Mouse (Mus musculus) adrenal gland, adult 8-10 months (tissue): ENCODE results near the gene Trem2. TPM values are rescaled to one million over a fixed set of nuclear protein-coding genes. Genes with fewer than 3 reads are reported as not detected.
A peak's percentile ranks its signal among the peaks of the same experiment; 100 is the strongest.
"Not testable (repeated sequence)": the region's sequence is repeated elsewhere in the genome, so short reads cannot be mapped to it uniquely, and the experiment has no call there.

Source experiments
- DNase-seq: peaks from one replicate; pipeline ENCODE4 v3.0.0; 2022
- total RNA-seq, 4 experiments: library from RNA; stranded (reverse); gene quantifications; 2 replicates each; pipeline ENCODE4 v1.2.4; 2022

Trem2 gene
- 10 to 100 TPM in 2 of 4 experiments, 1 to 10 TPM in 2; 5.5 to 22.1 (median 14.4) TPM for total RNA-seq

- DNase-seq: peak; percentile 43
These were observed at the start of gene Trem2 for GRCm38 (mm10) chr17:48346231-48346630. Gene Trem2, plus strand, starts transcription at chr17:48346401.

DNA sequence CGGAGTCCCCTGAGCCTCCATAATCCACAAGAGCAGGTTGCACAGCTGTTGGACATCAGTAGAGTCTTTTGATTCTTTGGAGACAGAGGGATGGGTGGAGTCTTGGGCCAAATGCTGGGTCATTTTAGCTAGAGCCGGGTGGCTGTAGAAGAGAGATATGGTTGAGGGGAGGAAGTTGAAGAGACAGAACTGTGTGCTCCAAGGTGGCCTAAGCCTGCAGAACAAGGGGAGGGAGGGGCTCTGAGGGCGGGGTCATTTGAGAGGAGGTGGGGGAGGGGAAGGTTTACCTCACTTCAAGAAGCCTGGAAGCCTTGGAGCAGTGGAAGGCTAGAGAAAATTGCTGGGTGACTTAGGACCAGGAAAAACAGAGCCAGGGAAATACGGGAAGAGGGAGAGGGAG lies 47.0 kb upstream of the Trem2 start, which contains the start of gene Treml2:
Treml2 (plus strand) TSS at position 296 of the 400 bp plus-strand sequence.
- no peak for DNase-seq

GRCm38 (mm10) chr17:48299756-48300155 lies 46.4 kb upstream of the Trem2 start:
- no peak for DNase-seq

DNA sequence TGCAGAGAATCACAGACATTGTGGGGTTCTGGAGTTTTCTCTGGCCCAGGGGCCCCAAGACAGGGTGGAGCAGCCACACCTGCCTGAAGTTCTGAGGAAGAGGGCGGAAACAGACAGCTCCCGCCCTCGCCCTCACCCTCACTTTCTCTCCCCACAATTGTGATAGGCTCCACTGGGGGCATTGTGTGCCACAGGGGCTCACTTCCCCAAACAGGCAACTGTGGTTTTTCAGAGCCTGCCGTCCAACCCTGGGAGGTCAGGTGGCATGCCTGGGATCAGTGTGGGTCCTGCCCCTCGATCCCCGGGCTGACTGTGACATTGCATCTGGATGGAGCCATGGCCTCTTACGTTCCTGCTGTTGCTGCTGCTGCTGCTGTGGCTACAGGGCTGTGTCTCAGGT lies 46.0 kb upstream of the Trem2 start:
- no peak for DNase-seq

DNA sequence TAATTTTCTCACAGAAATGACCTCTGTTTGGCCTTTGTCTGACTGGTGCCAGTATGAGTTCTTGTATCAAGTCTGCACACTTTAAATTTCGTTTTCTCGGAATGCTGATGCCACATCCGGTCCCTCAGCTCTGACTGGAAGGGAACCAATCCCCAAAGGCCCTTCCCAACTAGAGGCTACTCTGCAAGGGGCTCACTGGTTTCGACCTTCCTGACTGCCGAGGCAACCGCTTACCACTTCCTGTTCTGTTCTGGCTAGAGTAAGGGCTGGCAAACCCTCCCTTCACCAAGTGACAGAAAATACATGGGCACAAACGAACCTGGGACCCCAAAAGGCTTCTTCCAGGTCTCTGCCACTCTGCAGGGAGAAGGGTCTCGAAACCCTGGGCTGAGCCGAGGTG lies 45.3 kb upstream of the Trem2 start:
- DNase-seq: no peak

DNA sequence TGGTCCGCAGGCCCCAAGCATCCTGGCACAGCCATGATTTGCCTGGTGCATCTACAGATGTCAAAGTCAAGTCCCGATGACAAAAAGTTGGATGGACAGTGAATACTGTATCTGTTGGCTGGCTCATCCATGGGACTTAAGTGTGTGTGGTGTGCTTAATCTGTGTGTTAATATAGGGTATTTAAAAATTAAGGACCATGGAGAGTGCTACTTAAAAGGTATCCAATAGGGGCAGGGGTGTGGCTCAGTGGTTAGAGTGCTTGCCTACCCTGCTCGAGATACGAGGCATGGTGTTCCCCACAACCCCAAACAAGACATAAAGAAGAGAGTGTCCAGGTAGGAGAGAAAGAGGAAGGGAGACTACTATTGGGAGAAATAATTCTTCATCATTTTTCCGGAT lies 44.4 kb upstream of the Trem2 start:
- no peak for DNase-seq

- DNase-seq: no peak
These were observed 34.1 kb upstream of the Trem2 start for GRCm38 (mm10) chr17:48312124-48312523.

- not testable (repeated sequence) for DNase-seq
These were observed 30.2 kb upstream of the Trem2 start, which contains the start of gene B430306N03Rik for GRCm38 (mm10) chr17:48315905-48316579. Gene B430306N03Rik, plus strand, starts transcription at chr17:48316141.

DNA sequence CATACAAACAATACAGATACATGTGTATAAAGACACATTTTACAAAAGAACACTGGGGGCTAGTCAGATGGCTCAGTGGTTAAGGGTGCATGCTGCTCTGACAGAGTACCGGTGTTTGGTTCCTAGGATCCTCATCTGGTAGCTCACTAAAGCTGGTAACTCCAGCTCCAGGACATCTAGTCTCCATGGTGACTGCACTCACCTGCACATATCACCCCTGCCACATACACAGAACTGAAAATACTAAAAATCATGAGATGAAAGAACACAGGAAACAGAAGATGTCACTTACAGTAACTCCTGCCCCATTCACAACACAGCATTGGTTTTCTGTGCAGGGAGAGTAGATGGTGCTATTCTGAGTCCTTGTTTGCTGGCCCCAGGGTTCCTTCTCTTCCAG lies 27.5 kb upstream of the Trem2 start:
- no peak for DNase-seq

DNA sequence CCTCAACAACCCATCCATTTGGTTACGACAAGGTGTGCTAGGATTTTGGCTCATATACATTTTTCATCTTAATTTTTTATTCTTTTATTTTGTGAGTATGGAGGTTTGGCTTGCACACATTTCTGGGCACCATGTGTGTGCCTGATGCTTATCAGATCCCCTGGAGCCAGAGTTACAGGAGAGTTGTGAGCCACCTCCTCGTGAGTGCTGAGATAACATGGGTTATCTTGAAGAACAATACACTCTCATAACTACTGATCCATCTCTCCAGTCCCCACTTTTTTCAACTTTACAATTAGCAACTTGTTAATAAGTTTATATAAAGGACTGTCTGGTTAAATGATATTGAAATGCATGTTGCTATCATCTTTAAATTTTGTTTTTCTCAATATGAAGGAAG lies 24.9 kb upstream of the Trem2 start:
- no peak for DNase-seq

- no peak for DNase-seq
These were observed 23.0 kb upstream of the Trem2 start for GRCm38 (mm10) chr17:48323236-48323635.

DNA sequence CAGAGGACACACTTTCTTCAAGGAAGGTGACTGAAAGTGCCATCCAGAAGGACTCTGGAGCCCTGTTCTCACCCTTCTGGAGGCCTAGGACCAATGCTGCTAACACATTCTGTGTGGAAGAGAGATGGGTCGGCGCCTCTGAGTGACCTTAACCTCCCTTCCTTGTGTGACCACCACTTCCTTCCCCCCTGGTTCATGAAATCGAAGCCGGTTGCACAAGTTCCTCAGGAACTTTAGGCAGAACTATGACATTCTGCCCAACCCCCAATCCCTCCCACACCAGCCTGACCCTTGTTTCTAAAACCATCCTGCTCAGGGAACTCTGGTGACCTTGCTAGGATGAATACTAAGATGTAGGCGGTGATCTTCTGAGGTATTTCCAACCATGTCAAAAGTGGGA lies 21.9 kb upstream of the Trem2 start:
- no peak for DNase-seq

DNA sequence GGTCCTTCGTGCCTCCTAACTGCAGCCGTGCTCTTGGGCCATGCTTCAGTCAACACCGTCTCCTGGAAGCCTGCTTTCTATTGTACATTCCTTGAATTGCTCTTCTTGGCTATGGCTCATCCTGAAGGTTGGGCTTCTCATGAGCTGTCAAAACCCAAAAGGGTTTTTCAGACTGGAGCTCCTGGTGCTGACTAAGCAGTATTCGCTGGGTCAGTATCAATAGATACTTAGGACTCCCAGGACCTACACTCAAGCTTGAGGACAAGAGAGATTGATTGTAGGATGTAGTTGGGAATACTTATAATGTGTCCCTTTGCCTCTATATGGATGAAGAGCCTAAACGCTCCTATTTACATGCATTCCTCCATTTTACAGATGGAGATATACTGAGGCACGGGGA lies 21.1 kb upstream of the Trem2 start:
- no peak for DNase-seq

DNA sequence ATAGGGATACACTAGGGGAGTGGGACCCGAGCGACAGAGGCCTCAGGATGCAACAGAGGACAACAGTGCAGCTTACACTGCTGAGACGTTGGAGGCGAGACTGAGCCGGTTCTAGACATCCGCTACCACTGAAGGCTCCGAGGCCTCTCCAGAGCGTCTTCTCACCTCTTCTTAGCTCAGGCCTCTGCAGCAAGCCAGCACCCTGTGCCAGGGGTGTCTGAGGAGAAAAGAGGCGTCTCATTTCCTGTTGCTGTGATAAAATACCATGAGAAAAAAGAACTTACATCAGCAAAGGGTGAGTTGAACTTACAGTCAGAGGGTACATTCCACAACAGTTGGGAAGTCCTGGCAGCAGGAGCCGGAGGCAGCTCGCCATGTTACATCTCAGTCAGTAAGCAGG lies 20.6 kb upstream of the Trem2 start:
- no peak for DNase-seq

DNA sequence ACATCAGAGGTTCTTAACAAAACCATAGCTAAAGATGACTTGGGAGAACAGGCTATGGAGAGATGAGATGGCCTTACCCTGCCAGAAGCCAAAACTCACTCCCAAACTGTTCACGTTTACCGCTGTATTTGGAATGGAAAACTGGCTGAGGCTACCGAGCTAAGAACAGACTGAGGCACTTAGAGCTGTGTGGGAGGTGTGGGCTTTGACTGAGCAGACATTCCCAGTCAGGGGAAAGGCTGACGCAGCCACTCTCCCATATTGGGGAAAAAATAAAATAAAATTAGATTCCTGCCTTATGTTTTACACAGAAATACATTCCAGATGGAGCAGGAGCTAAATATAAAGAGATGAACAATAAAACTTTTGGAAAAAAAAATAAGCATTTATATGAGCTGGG lies 19.5 kb upstream of the Trem2 start:
- DNase-seq: no peak

DNA sequence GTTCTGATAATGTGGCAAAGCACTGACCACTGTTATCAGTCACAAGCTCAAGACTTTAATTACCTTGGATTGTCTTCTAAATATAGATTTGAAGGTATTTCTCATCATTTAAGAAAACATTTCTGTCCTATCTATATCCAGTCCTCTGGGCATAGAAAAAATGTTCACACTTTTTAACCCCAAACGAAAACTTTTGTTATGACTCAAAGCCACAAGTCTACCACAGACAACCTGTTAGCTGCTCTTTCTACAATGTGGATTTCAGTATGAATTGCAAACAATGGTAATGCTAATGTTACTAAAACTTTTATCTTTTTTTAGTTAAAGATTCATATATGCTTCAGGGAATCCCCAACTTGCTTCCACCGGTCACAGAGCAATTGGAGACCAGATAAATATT lies 13.7 kb upstream of the Trem2 start:
- DNase-seq: no peak

GRCm38 (mm10) chr17:48334186-48334585 lies 12.0 kb upstream of the Trem2 start:
- no peak for DNase-seq

DNA sequence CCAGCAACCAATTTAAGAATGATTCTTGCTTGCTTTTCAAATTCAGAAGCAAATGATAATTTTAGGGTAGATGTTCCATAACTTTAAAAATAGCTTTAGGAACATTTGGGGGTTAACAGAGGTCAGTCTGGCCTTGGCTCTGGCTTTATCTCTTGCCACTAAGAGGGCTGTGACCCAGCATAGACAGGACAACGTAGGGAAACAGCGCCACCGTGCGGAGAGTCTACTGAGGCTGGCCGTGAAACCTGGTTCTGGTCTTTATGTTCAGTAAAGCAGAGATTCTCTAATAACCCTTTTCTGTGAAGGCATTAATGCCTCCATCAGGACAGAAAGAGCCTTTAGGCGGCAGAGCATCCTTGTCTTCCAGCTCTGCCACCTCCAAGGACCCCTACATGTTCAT lies 9.3 kb upstream of the Trem2 start:
- DNase-seq: peak; percentile 61

DNA sequence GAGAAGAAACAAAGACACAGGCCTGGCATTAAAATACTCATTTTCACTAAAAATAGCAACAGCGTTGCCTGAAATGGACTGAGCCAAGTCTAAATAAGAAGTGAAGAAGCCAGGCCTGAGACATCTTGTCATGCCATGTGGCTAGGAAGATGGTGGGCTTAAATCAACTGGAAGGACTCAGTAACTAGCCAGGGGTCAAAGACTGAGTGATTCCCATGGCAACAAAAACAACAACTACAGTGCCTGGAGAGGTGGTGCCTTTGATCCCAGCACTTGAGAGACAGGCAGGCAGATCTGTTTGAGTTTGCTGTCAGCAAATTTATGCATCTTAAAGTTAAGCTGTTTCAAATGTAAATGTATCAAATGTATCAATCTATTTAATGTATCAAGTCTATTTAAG lies 5.9 kb upstream of the Trem2 start:
- no peak for DNase-seq

DNA sequence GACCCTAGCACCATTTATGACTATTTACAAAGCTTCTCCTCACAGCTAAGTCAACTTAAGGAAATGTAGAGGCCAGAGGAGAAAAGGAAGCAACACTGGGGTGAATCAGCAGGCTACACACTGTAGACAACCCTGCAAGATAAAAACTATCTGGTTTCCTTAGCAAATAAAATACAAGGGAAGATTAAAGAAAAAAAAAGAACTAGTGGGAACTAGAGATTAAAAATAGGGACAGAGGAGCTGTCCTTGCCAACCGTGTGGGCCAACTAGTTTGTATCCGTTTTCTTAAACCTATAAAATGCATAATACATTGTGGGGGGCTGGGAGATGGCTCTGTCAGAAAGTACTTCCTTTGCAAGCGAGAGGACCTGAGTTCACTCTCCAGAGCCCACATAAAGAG lies 4.3 kb upstream of the Trem2 start:
- DNase-seq: no peak

- no peak for DNase-seq
These were observed 3.1 kb upstream of the Trem2 start for GRCm38 (mm10) chr17:48343065-48343464.

GRCm38 (mm10) chr17:48345824-48346223 lies 377 bp upstream of the Trem2 start:
- DNase-seq: no peak

GRCm38 (mm10) chr17:48346834-48347233 lies 633 bp downstream of the Trem2 start:
- no peak for DNase-seq

DNA sequence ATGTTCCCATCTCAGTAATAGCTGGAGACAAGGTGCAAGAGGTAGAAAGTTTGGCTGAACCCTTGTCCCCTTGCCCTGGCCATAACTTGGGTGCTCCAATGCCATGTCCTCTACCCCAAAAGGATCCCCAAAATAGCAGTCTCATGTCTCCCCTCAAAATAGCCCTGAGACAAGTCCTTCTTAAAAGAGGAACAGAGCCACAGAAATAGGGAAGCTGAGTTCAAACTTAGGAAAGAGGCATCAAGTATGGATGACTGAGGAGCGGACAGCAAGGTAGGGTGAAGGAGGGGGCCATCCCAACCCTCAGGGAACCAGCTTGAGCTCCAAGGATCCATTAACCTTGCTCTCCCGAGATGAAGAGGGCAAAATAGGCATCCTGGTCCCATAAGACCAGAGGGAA lies 1.1 kb downstream of the Trem2 start:
- DNase-seq: no peak

- DNase-seq: no peak
These were observed 4.5 kb downstream of the Trem2 start for GRCm38 (mm10) chr17:48350681-48351193.
